Mouse (Mus musculus) midbrain, embryonic 16.5 days (tissue): ENCODE results near the gene Atp1a3. TPM values are rescaled to one million over a fixed set of nuclear protein-coding genes. Genes with fewer than 3 reads are reported as not detected.
A peak's percentile ranks its signal among the peaks of the same experiment; 100 is the strongest.

Experiments used
- ATAC-seq: fragments of 200-750 bp; cut with Nextera tagmentation; 2 replicates; pipeline ENCODE4 v1.8.0; 2017; ENCODE audit warnings: moderate TSS enrichment
- H3K27ac ChIP-seq: fragments of 300-500 bp; sonication (generic); 2 replicates; pipeline ENCODE4 v1.5.1; 2014; ENCODE audit warnings: mild to moderate bottlenecking, low read length, mixed read lengths
- H3K27me3 ChIP-seq: fragments of 300-500 bp; sonication (generic); 2 replicates; pipeline ENCODE4 v1.6.1; 2014; ENCODE audit warnings: low read depth, low read length, mixed read lengths; ENCODE audit not compliant: control insufficient read depth, insufficient read depth
- H3K36me3 ChIP-seq: fragments of 300-500 bp; sonication (generic); 2 replicates; pipeline ENCODE4 v1.6.1; 2014; ENCODE audit warnings: mild to moderate bottlenecking, low read length, moderate library complexity, mixed read lengths; ENCODE audit not compliant: control insufficient read depth, insufficient read depth
- H3K4me1 ChIP-seq: fragments of 300-500 bp; sonication (generic); 2 replicates; pipeline ENCODE4 v1.6.1; 2014; ENCODE audit warnings: mild to moderate bottlenecking, low read length, mixed read lengths; ENCODE audit not compliant: control insufficient read depth, insufficient read depth
- H3K4me2 ChIP-seq: fragments of 300-500 bp; sonication (generic); 2 replicates; pipeline ENCODE4 v1.6.1; 2014; ENCODE audit warnings: mild to moderate bottlenecking, low read length, mixed read lengths
- H3K4me3 ChIP-seq: fragments of 300-500 bp; sonication (generic); 2 replicates; pipeline ENCODE4 v1.5.1; 2014; ENCODE audit warnings: low read depth, mild to moderate bottlenecking, low read length, moderate library complexity, mixed read lengths
- H3K9ac ChIP-seq: fragments of 300-500 bp; sonication (generic); 2 replicates; pipeline ENCODE4 v1.6.1; 2014; ENCODE audit warnings: low read depth, low read length, mixed read lengths
- H3K9me3 ChIP-seq: fragments of 300-500 bp; sonication (generic); replicated peaks from 2 replicates; pipeline ENCODE4 v1.6.1; 2014; ENCODE audit warnings: mild to moderate bottlenecking, low read length, mixed read lengths; ENCODE audit not compliant: control insufficient read depth, poor library complexity, severe bottlenecking
- WGBS: fragments of 180-500 bp; shearing (Covaris S2); extraction: QIAGEN DNeasy Blood & Tissue Kit; methylation state at CpG from one replicate; pipeline ENCODE4 v1.1.7; 2014; 5-methylcytosine and 5-hydroxymethylcytosine counted together
- polyA plus RNA-seq: library from polyadenylated mRNA; unstranded; fragments of >200 nt; fragmentation: Nextera tagmentation; extraction: Ambion mirVana; gene quantifications from 2 replicates; pipeline ENCODE4 v1.2.1, GENCODE M21; 2015

Gene Atp1a3
- polyA plus RNA-seq, 1 experiment from 2014 or later = 557 TPM

GRCm38 (mm10) chr7:25030032-25030753 lies 24.4 kb upstream of the Atp1a3 start:
- H3K36me3 ChIP-seq = peaks cover 23% of the 10 kb centered on the region
- no peaks in the 10 kb centered on the region for H3K4me1 ChIP-seq
- H3K9ac ChIP-seq = 0 out of 2 replicates have a peak overlapping the region, but pooled peaks have one; percentile 38
- 0 out of 2 replicates have a peak overlapping the region, but pooled peaks have one; percentile 42 for H3K27ac ChIP-seq
- H3K4me3 ChIP-seq = no peak overlapping the region
- no peak overlapping the region for H3K4me2 ChIP-seq
- no peaks in the 10 kb centered on the region for H3K9me3 ChIP-seq
- H3K27me3 ChIP-seq = no peaks in the 10 kb centered on the region
- ATAC-seq = 0 out of 2 replicates have a peak, but pooled peaks have one; percentile 12
- WGBS = 28% methylated on average over 5 of the region's 5 CpGs

GRCm38 (mm10) chr7:25026452-25026851 lies 20.7 kb upstream of the Atp1a3 start:
- no peak overlapping the region for H3K4me3 ChIP-seq
- WGBS = 66% methylated on average over 7 of the region's 7 CpGs

GRCm38 (mm10) chr7:25025855-25026439 lies 20.2 kb upstream of the Atp1a3 start:
- no peaks in the 10 kb centered on the region for H3K27me3 ChIP-seq
- no peak overlapping the region for H3K9ac ChIP-seq
- H3K4me3 ChIP-seq = no peak overlapping the region
- H3K4me1 ChIP-seq = no peaks in the 10 kb centered on the region
- no peak overlapping the region for H3K27ac ChIP-seq
- ATAC-seq = no peak
- H3K9me3 ChIP-seq = no peaks in the 10 kb centered on the region
- H3K4me2 ChIP-seq = no peak overlapping the region
- 59% methylated on average over 10 of the region's 10 CpGs for WGBS
- H3K36me3 ChIP-seq = peaks cover 38% of the 10 kb centered on the region

More at GRCm38 (mm10) chr7:25026452-25026851, 20.7 kb upstream of the Atp1a3 start:
- Histone ChIP-seq H3K9ac (no peak overlapping the region), H3K36me3 (peaks cover 33% of the 10 kb centered on the region), H3K27ac (no peak overlapping the region), H3K27me3 (no peaks in the 10 kb centered on the region), H3K9me3 (no peaks in the 10 kb centered on the region), H3K4me2 (no peak overlapping the region), H3K4me1 (no peaks in the 10 kb centered on the region)
- ATAC-seq = no peak

GRCm38 (mm10) chr7:25011592-25011991 lies 5.8 kb upstream of the Atp1a3 start:
- WGBS = 71% methylated on average over 7 of the region's 7 CpGs
- Histone ChIP-seq H3K36me3 (peaks cover 19% of the 10 kb centered on the region; the same call in 1 of the 2 replicates), H3K27ac (no peak overlapping the region)

GRCm38 (mm10) chr7:25010090-25010913 lies 4.5 kb upstream of the Atp1a3 start:
- Histone ChIP-seq H3K4me3 (peak overlapping the region; percentile 15), H3K36me3 (peaks cover 12% of the 10 kb centered on the region; the same call in 1 of the 2 replicates), H3K4me2 (peak overlapping the region; percentile 58), H3K9ac (peak overlapping the region; percentile 66), H3K27me3 (no peaks in the 10 kb centered on the region), H3K4me1 (peaks cover 51% of the 10 kb centered on the region), H3K9me3 (no peaks in the 10 kb centered on the region), H3K27ac (peak overlapping the region; percentile 98)
- ATAC-seq = no peak
- 1% methylated on average over 87 of the region's 97 CpGs for WGBS

More at GRCm38 (mm10) chr7:25011592-25011991, 5.8 kb upstream of the Atp1a3 start:
- Histone ChIP-seq H3K4me1 (peaks cover 44% of the 10 kb centered on the region), H3K9me3 (no peaks in the 10 kb centered on the region), H3K4me2 (no peak overlapping the region), H3K9ac (no peak overlapping the region), H3K27me3 (no peaks in the 10 kb centered on the region), H3K4me3 (no peak overlapping the region)
- ATAC-seq = no peak

GRCm38 (mm10) chr7:25009099-25009700 lies 3.4 kb upstream of the Atp1a3 start:
- Histone ChIP-seq H3K27ac (peak overlapping the region; percentile 98), H3K36me3 (peaks cover 3% of the 10 kb centered on the region; the same call in 1 of the 2 replicates), H3K9ac (peak overlapping the region; percentile 66), H3K27me3 (no peaks in the 10 kb centered on the region), H3K4me1 (peaks cover 56% of the 10 kb centered on the region), H3K4me3 (peak overlapping the region; percentile 30), H3K9me3 (no peaks in the 10 kb centered on the region), H3K4me2 (peak overlapping the region; percentile 58)
- 5% methylated on average over 20 of the region's 20 CpGs for WGBS
- 0 out of 2 replicates have a peak, but pooled peaks have one; percentile 6 for ATAC-seq

GRCm38 (mm10) chr7:25008635-25009034 lies 2.9 kb upstream of the Atp1a3 start:
- 0 out of 2 replicates have a peak, but pooled peaks have one; percentile 6 for ATAC-seq
- H3K27me3 ChIP-seq = no peaks in the 10 kb centered on the region
- H3K4me2 ChIP-seq = peak overlapping the region; percentile 58
- peak overlapping the region; percentile 30 for H3K4me3 ChIP-seq
- no peaks in the 10 kb centered on the region; the same call in 1 of the 2 replicates for H3K36me3 ChIP-seq
- no peaks in the 10 kb centered on the region for H3K9me3 ChIP-seq
- WGBS = 1% methylated on average over 17 of the region's 17 CpGs
- H3K27ac ChIP-seq = peak overlapping the region; percentile 98
- H3K4me1 ChIP-seq = peaks cover 61% of the 10 kb centered on the region
- peak overlapping the region; percentile 66 for H3K9ac ChIP-seq

GRCm38 (mm10) chr7:25007609-25008374 lies 2.0 kb upstream of the Atp1a3 start:
- H3K4me1 ChIP-seq = peaks cover 70% of the 10 kb centered on the region
- peak overlapping the region; percentile 30 for H3K4me3 ChIP-seq
- H3K9me3 ChIP-seq = no peaks in the 10 kb centered on the region
- peak; percentile 19 for ATAC-seq
- H3K36me3 ChIP-seq = no peaks in the 10 kb centered on the region; the same call in 1 of the 2 replicates
- H3K9ac ChIP-seq = peak overlapping the region; percentile 66
- H3K27me3 ChIP-seq = no peaks in the 10 kb centered on the region
- H3K4me2 ChIP-seq = peak overlapping the region; percentile 58
- H3K27ac ChIP-seq = peak overlapping the region; percentile 98
- 9% methylated on average over 8 of the region's 8 CpGs for WGBS
